Mouse (Mus musculus) heart, postnatal 10 days (tissue): ENCODE results near the gene Ift43. TPM values are rescaled to one million over a fixed set of nuclear protein-coding genes. Genes with fewer than 3 reads are reported as not detected.

ENCODE experiments used
- DNase-seq, 2 experiments: peaks; one replicate each; pipeline ENCODE4 v3.0.0; 2021
- intact Hi-C: fragments of 180-260 bp; cut with DNase I; formaldehyde crosslinking; loops from one replicate; pipeline ENCODE4 v1.15.1; 2025
- total RNA-seq, 2 experiments: library from RNA; stranded (reverse); gene quantifications; 2 replicates each; pipeline ENCODE4 v1.2.3; 2021

Gene Ift43
- total RNA-seq, 2 experiments from 2014 or later, result 30.2 to 34.0 TPM

DNA sequence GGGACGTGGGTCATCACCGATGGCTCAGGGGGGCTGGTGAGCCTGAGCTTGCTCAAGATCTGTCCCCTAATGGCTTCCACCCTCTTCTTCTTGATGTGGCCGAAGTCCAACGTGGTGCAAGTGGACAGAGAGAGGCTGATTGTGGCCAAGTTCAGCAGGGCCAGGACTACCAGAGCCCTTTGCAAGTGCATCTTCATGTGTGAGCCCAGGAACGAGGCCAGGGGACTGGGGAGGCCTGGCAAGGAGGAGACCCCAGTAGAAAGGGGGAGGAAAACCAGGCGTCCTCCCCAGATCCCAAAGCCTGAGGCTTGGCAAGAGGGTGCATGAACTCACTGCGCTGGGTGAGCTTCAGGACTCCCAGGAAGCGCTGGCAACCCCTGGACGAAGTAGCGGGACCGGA, 4.6 kb upstream of the Ift43 start:
- intact Hi-C loops, result loop anchor here (2.0 to 5.0 kb wide), 5 partner anchors 53 to 331 kb away; partner anchors contain the start of gene Flvcr2
- no peak for DNase-seq

DNA sequence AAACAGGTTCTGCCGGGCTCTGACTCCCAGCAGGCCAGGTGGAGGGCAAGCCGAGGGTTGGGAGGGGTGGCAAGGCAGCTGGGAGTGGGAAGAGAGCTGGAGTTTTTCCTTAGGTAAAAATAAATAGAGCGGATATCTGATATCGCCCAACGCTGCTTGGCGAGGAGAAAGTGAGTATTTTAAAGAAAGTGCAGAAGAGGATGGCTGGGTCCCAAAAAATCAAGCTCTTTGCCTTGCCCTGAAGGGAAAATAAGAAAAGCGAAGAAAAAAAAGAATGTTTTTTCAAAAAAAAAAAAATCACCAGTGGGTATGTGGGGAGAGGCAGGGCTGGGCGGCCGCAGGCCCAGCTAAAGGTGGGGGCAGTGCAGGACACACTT, 4.2 kb upstream of the Ift43 start:
- no peak for DNase-seq
- intact Hi-C loops, result loop anchor here (2.0 to 5.0 kb wide), 5 partner anchors 53 to 331 kb away; partner anchors contain the start of gene Flvcr2

DNA sequence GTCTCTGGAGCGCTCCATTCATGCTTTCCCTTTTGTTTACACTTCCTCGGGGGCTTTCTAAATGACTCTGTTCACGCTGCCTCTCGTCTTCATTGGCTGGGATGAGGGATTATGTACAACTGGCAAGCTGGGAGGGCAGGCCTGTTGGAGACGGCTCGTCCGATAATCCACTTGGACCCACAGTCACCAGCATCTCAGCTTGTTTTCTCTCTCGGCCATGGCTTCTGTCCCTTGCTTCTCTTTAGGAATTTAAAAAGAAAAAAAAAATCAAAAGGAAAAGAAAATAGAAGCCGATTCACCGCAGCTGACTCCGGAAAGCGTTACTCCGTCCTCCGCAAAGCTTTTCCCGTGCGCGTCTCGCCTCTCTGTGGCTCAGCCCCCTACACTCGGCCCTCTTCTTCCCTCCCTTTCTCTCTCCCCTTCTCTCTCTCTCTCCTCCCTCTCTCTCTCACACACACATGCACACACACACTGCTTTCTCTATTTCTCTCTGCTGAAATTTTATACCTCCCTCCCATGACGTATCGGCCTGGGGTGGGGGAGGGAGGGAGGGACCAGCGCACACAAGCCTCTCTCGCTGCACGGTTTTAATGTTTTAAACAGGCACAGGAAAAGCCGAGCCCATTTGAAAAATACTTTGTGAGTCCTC, 3.7 kb upstream of the Ift43 start, which contains the start of gene Tgfb3:
TSS of gene Tgfb3 (minus strand) at position 489 of the 649 bp plus-strand sequence.
- DNase-seq, result peak; percentile 73 to 74
- intact Hi-C loops, result loop anchor here (1.0 to 5.0 kb wide), 6 partner anchors 54 to 332 kb away; partner anchors contain the start of gene Flvcr2

GRCm38 (mm10) chr12:86079202-86079667, 3.1 kb upstream of the Ift43 start:
- peak; percentile 96 to 97 for DNase-seq
- intact Hi-C loops, result loop anchor here (1.0 to 5.0 kb wide), 6 partner anchors 54 to 332 kb away; partner anchors contain the start of gene Flvcr2

DNA sequence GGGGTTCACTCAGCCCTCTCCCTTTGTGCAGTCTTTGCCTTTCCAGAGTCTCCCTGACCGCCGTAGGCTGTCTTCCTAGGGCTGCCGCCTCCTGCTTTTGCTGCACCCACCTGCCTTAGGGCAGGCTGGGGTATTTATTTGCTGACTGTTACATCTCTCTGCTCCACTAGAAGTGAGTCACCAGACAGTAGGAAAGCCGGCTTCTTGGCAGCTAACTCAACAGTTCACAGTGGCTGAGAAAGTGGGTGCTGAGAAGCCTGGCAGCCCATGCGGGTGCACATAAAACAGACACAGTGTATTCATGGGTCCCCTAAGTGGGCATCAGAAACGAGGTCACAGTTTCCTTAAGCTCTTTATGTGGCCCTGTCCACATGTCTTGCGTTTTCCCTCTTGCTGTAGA, 3.5 kb downstream of the Ift43 start:
- DNase-seq, result no peak
- intact Hi-C loops, result no loop called here

GRCm38 (mm10) chr12:86086550-86086949, 4.2 kb downstream of the Ift43 start:
- peak; percentile 54 to 57 for DNase-seq
- intact Hi-C loops, result no loop called here

GRCm38 (mm10) chr12:86088042-86088441, 5.7 kb downstream of the Ift43 start:
- intact Hi-C loops, result no loop called here
- DNase-seq, result peak; percentile 51 to 61

- intact Hi-C loops, result no loop called here
Measured at GRCm38 (mm10) chr12:86090764-86091163, 8.4 kb downstream of the Ift43 start.

DNA sequence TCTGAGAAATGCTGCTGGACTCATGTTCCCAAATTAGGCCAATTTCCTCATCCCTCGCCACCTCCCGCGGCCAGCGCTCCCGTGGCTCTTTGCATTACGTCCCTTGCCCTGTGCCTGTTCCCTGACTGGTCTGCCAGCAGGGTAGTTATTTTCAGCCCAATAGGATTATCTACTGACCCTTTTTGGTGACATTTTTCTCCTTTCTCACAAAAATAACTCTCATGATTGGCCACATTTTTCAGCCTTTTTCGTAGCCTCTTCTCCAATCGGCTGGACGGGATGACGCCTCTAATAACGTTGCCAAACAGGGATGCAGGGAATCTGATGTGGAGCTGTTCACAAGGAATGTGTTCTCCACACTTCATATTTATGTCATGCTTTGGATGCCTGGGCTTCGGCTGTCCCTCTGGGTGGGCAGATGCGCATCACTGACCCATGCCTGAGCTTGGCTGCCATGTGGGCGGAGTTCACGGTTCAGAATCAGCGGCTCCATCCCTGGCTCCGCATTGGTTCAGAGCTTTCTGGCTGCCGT, 9.3 kb downstream of the Ift43 start:
- intact Hi-C loops, result no loop called here

More at GRCm38 (mm10) chr12:86090764-86091163, 8.4 kb downstream of the Ift43 start:
- DNase-seq, result no peak

DNA sequence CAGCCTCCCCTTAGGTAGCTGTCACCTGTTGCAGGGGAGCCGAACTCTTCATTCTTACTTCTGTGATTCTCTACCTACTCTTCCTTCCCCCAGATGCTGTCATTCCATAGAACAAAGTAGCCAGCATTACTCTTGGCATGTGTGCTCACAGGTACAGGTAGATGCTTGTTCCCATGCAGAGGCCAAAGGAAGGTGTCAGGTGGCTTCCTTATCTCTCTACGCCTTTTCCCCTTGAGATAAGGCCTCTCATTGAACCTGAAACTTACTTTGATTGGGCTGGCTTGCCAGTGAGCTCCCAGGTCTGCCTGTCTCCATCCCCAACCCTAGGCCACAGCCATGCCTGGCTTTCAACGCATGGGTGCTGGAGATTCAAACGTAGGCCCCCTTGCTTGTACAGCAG, 11.7 kb downstream of the Ift43 start:
- intact Hi-C loops, result no loop called here
- DNase-seq, result no peak

More for the DNA sequence above, 9.3 kb downstream of the Ift43 start:
- peak; percentile 69 to 74 for DNase-seq

DNA sequence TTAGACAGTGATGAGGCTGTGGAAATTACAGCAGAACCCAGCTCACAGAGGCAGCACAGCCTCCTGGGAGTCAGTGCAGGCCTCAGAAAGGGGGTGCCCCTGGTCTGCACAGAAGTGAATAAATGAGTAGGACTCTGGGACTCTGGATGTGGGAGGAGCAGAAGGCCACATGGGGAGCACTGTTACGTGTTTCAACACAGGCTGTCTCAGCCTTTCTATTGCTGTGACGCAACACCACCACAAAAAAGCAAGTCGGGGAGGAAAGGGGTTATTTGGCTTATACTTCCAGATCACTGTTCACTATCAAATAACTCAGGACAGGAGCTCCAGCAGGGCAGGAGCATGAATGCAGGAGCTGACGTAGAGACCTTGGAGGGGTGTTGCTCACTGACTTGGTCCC, 13.5 kb downstream of the Ift43 start:
- intact Hi-C loops, result no loop called here

GRCm38 (mm10) chr12:86097781-86098180, 15.4 kb downstream of the Ift43 start:
- intact Hi-C loops, result no loop called here
- no peak for DNase-seq

More for the DNA sequence above, 13.5 kb downstream of the Ift43 start:
- DNase-seq, result no peak

- intact Hi-C loops, result no loop called here
- DNase-seq, result no peak
Measured at GRCm38 (mm10) chr12:86100711-86101110, 18.4 kb downstream of the Ift43 start.

GRCm38 (mm10) chr12:86102686-86103085, 20.3 kb downstream of the Ift43 start:
- intact Hi-C loops, result no loop called here
- no peak for DNase-seq

- no peak for DNase-seq
- intact Hi-C loops, result no loop called here
Measured at GRCm38 (mm10) chr12:86103391-86103790, 21.1 kb downstream of the Ift43 start.

DNA sequence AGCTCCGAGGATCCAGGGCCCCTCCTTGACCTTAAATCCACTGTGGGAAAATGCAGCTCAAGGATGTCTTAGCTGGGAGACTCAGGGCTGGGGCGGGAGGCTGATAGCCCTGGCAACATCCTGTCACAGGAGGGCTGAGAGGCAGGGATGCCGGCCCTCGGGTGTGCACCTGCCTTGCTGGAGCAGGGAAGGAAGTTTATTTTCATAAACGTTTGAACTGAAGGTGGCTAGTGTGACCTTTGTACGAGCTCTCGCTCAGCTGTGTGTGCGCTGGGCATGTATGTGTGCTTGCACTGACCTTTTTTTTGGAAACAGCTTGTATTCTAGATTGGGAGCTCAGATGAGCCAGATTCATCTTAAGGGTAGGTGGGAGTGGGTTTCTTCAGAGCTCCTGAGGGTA, 21.5 kb downstream of the Ift43 start:
- DNase-seq, result no peak
- intact Hi-C loops, result no loop called here

DNA sequence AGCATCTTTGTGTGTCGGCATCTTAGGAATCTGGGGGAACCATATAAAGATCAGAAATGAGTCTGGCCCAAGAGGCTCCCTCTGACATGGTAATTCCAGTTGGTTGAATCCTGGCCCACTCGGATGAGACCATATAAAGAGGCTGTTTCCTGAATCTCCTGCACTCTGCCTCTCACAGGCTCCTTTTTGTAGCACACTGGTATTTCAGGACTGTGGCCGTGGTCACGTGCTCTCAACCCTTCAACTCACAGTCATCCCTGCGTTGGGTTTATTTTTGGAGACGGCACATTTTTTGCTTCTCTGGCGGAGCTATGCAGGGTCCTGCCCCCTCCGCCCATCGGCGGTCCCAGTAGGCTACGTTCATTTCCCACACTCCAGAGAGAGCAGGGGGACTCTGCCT, 22.0 kb downstream of the Ift43 start:
- intact Hi-C loops, result no loop called here
- peak; percentile 74 to 76 for DNase-seq

- intact Hi-C loops, result no loop called here
- no peak for DNase-seq
Measured at GRCm38 (mm10) chr12:86105546-86105945, 23.2 kb downstream of the Ift43 start.

- DNase-seq, result no peak
- intact Hi-C loops, result no loop called here
Measured at GRCm38 (mm10) chr12:86106086-86106485, 23.7 kb downstream of the Ift43 start.

DNA sequence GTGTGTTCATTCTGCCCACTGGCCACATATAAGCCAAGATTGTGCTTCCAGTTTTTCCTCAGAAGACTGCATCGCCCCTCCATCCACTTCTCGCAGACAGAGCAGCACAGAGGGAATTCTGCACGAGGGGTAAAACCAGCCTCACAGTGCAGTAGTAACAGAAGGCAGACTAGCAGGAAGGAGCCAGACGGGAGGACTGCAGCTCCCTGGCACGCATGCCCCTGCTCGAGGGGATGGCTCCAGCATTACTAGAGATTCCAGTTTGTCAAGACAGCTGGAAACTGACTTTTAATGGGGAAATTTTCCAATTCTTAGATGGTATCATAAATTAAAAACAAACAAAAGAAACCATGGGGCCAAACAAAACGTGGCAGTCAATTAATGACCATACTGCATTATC, 25.3 kb downstream of the Ift43 start:
- no peak for DNase-seq
- intact Hi-C loops, result no loop called here

DNA sequence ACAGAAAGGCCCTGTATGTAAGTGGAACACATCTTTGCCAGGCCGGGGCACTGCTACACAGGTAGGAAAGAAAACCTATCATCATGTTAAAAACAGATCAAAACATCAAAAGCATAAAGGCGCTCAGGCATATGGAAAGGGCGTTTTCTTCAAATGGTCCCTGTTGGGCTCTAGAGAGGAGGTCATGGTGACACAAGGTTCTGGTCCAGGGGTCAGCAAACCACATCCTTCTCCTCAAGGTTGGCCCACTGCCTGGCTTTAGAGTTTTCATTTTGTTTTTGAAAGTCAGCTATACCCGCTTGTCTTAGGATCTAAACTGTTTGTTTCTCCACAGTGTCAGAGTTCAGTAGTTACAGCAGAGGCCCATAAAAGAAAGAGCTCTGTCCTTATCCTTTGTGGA, 27.2 kb downstream of the Ift43 start:
- DNase-seq, result no peak
- intact Hi-C loops, result no loop called here

- peak in 1 of 2 experiments; percentile 64 for DNase-seq
- intact Hi-C loops, result no loop called here
Measured at GRCm38 (mm10) chr12:86110637-86111036, 28.3 kb downstream of the Ift43 start.
